Mouse (Mus musculus): ENCODE results near the gene Olfr122.

Gene Olfr122

GRCm38 (mm10) chr17:37768307-37768706, at the start of gene Olfr122:
Gene Olfr122, plus strand, starts transcription at chr17:37768607.
- no peak for DNase-seq

GRCm38 (mm10) chr17:37721508-37721907, 46.9 kb upstream of the Olfr122 start, which contains the start of gene Olfr120:
Gene Olfr120, plus strand, starts transcription at chr17:37721808.
- no peak for DNase-seq

- no peak for DNase-seq
Observed at GRCm38 (mm10) chr17:37738070-37738469, 30.3 kb upstream of the Olfr122 start.

GRCm38 (mm10) chr17:37793229-37793628, 24.8 kb downstream of the Olfr122 start, which contains the start of gene Olfr123:
Gene Olfr123, plus strand, starts transcription at chr17:37793529.
- no peak for DNase-seq

GRCm38 (mm10) chr17:37799588-37799987, 31.2 kb downstream of the Olfr122 start, which contains the start of gene Olfr124:
Gene Olfr124, plus strand, starts transcription at chr17:37799888.
- DNase-seq, result no peak
